Mouse (Mus musculus) lung, postnatal 0 days (tissue): Measurements from ENCODE around the gene Uqcc3. TPM values are rescaled to one million over a fixed set of nuclear protein-coding genes. Genes with fewer than 3 reads are reported as not detected.

ENCODE experiments used
- ATAC-seq: fragments of 200-750 bp; cut with Nextera tagmentation; 2 replicates; pipeline ENCODE4 v1.8.0; 2017; ENCODE audit warnings: moderate library complexity
- DNase-seq: peaks from one replicate; pipeline ENCODE4 v3.0.0-alpha.2; 2016; ENCODE audit warnings: low spot score
- H3K27ac ChIP-seq: fragments of 300-500 bp; sonication (generic); 2 replicates; pipeline ENCODE4 v1.5.1; 2014; ENCODE audit warnings: antibody characterized with exemption, mild to moderate bottlenecking, low read length, mixed read lengths
- H3K27me3 ChIP-seq: fragments of 300-500 bp; sonication (generic); replicated peaks from 2 replicates; pipeline ENCODE4 v1.6.1; 2014; ENCODE audit warnings: low read length, mixed read lengths; ENCODE audit not compliant: insufficient read depth
- H3K36me3 ChIP-seq: fragments of 300-500 bp; sonication (generic); 2 replicates; pipeline ENCODE4 v1.6.1; 2014; ENCODE audit warnings: low read length, mixed read lengths; ENCODE audit not compliant: insufficient read depth
- H3K4me1 ChIP-seq: fragments of 300-500 bp; sonication (generic); 2 replicates; pipeline ENCODE4 v1.6.1; 2014; ENCODE audit warnings: antibody characterized with exemption, low read depth, low read length, mixed read lengths; ENCODE audit not compliant: insufficient read depth
- H3K4me2 ChIP-seq: fragments of 300-500 bp; sonication (generic); replicated peaks from 2 replicates; pipeline ENCODE4 v1.6.1; 2014; ENCODE audit warnings: low read depth, mild to moderate bottlenecking, low read length, moderate library complexity, mixed read lengths
- H3K4me3 ChIP-seq: fragments of 300-500 bp; sonication (generic); 2 replicates; pipeline ENCODE4 v1.5.1; 2014; ENCODE audit warnings: low read depth, low read length
- H3K9ac ChIP-seq: fragments of 300-500 bp; sonication (generic); replicated peaks from 2 replicates; pipeline ENCODE4 v1.6.1; 2014; ENCODE audit warnings: low read depth, mild to moderate bottlenecking
- H3K9me3 ChIP-seq: fragments of 300-500 bp; sonication (generic); 2 replicates; pipeline ENCODE4 v1.6.1; 2016; ENCODE audit warnings: low read length, mixed read lengths
- CTCF ChIP-seq: IDR thresholded peaks from 2 replicates; pipeline ENCODE4 v1.5.1; 2016; ENCODE audit warnings: antibody characterized with exemption, mild to moderate bottlenecking
- EP300 ChIP-seq: IDR thresholded peaks from 2 replicates; pipeline ENCODE4 v1.6.1; 2016; ENCODE audit warnings: antibody characterized with exemption, mild to moderate bottlenecking, control low read depth
- WGBS: fragments of 180-500 bp; shearing (Covaris S2); extraction: QIAGEN DNeasy Blood & Tissue Kit; methylation state at CpG from one replicate; pipeline ENCODE4 v1.1.7; 2014; 5-methylcytosine and 5-hydroxymethylcytosine counted together
- polyA plus RNA-seq: library from polyadenylated mRNA; unstranded; fragments of >200 nt; fragmentation: Nextera tagmentation; extraction: Ambion mirVana; gene quantifications from 2 replicates; pipeline ENCODE4 v1.2.1, GENCODE M21; 2015

The Uqcc3 gene
- polyA plus RNA-seq, 1 experiment from 2014 or later = 84.3 TPM

GRCm38 (mm10) chr19:8888511-8889385 lies 8.0 kb upstream of the Uqcc3 start, which contains the start of the genes 1810009A15Rik and Gm49416:
TSS of gene 1810009A15Rik (plus strand) at chr19:8888853.
TSS of gene Gm49416 (plus strand) at chr19:8888926.
- Histone ChIP-seq H3K4me3 (peak within 1 kb of the TSS; percentile 67), H3K36me3 (no peaks in the 10 kb centered on the region), H3K9me3 (no peaks in the 10 kb centered on the region), H3K27me3 (no peaks in the 10 kb centered on the region), H3K4me2 (peak within 1 kb of the TSS; percentile 73), H3K9ac (peak within 1 kb of the TSS; percentile 77), H3K4me1 (peaks cover 7% of the 10 kb centered on the region; the same call in 1 of the 2 replicates), H3K27ac (peak within 1 kb of the TSS; percentile 83)
- DNase-seq = peak; percentile 98
- under 1% methylated on average over 58 of the region's 58 CpGs for WGBS
- TF ChIP-seq CTCF (no peak), EP300 (0 out of 2 replicates have a peak, but pooled peaks have one; percentile 9)
- peak; percentile 96 for ATAC-seq

- Histone ChIP-seq H3K27me3 (no peaks in the 10 kb centered on the region), H3K4me2 (peak overlapping the region; percentile 73), H3K4me1 (peaks cover 6% of the 10 kb centered on the region; the same call in 1 of the 2 replicates), H3K27ac (peak overlapping the region; percentile 83), H3K9ac (peak overlapping the region; percentile 77), H3K9me3 (no peaks in the 10 kb centered on the region), H3K4me3 (peak overlapping the region; percentile 67), H3K36me3 (no peaks in the 10 kb centered on the region)
- DNase-seq (no peak), ATAC-seq (no peak)
- 13% methylated on average over 19 of the region's 19 CpGs for WGBS
- no peak for TF ChIP-seq EP300
- no peak for TF ChIP-seq CTCF
Observed at GRCm38 (mm10) chr19:8887585-8888463, 7.1 kb upstream of the Uqcc3 start.

- WGBS = 46% methylated on average over 1 of the region's 1 CpGs
- H3K27me3 ChIP-seq = no peaks in the 10 kb centered on the region
- ATAC-seq (no peak), DNase-seq (peak; percentile 70)
- H3K27ac ChIP-seq = peak overlapping the region; percentile 83; the same call in 1 of the 2 replicates
- no peak overlapping the region for H3K9ac ChIP-seq
- no peaks in the 10 kb centered on the region for H3K9me3 ChIP-seq
- H3K4me1 ChIP-seq = peaks cover 6% of the 10 kb centered on the region; the same call in 1 of the 2 replicates
- no peak overlapping the region for H3K4me2 ChIP-seq
- no peak overlapping the region for H3K4me3 ChIP-seq
- no peaks in the 10 kb centered on the region for H3K36me3 ChIP-seq
- TF ChIP-seq CTCF (no peak), EP300 (no peak; the same call in 1 of the 2 replicates)
Observed at GRCm38 (mm10) chr19:8886916-8887584, 6.3 kb upstream of the Uqcc3 start.

GRCm38 (mm10) chr19:8883616-8884015 lies 2.9 kb upstream of the Uqcc3 start, which contains the start of the genes Lbhd1 and Gm49403:
TSS of gene Lbhd1 (plus strand) at chr19:8883732.
TSS of gene Gm49403 (plus strand) at chr19:8883930.
- WGBS = 75% methylated on average over 3 of the region's 3 CpGs
- Histone ChIP-seq H3K4me2 (no peak within 1 kb of the TSS), H3K4me3 (no peak within 1 kb of the TSS), H3K9ac (no peak within 1 kb of the TSS), H3K36me3 (no peaks in the 10 kb centered on the region), H3K27me3 (no peaks in the 10 kb centered on the region), H3K4me1 (peaks cover 6% of the 10 kb centered on the region; the same call in 1 of the 2 replicates), H3K9me3 (no peaks in the 10 kb centered on the region), H3K27ac (no peak within 1 kb of the TSS)
- ATAC-seq (no peak), DNase-seq (no peak)
- TF ChIP-seq CTCF = no peak
- no peak for TF ChIP-seq EP300

GRCm38 (mm10) chr19:8881034-8881392 lies 290 bp upstream of the Uqcc3 start:
- H3K4me3 ChIP-seq = peak overlapping the region; percentile 67
- no peak for TF ChIP-seq CTCF
- no peak for TF ChIP-seq EP300
- H3K4me2 ChIP-seq = peak overlapping the region; percentile 79
- peak overlapping the region; percentile 89; the same call in 1 of the 2 replicates for H3K9ac ChIP-seq
- no peaks in the 10 kb centered on the region for H3K9me3 ChIP-seq
- DNase-seq (no peak), ATAC-seq (no peak; the same call in 1 of the 2 replicates)
- no peak overlapping the region for H3K27ac ChIP-seq
- H3K27me3 ChIP-seq = no peaks in the 10 kb centered on the region
- no peaks in the 10 kb centered on the region for H3K36me3 ChIP-seq
- H3K4me1 ChIP-seq = no peaks in the 10 kb centered on the region
- 6% methylated on average over 3 of the region's 3 CpGs for WGBS
